Mouse (Mus musculus) common myeloid progenitor, adult 5-6 weeks (primary cell): ENCODE measurements around the gene Fntb. TPM values are rescaled to one million over a fixed set of nuclear protein-coding genes. Genes with fewer than 3 reads are reported as not detected.

Experiments used
- ATAC-seq: replicated peaks from 2 replicates; pipeline ENCODE4 v1.8.0; 2016; ENCODE audit warnings: low read depth, mild to moderate bottlenecking, moderate TSS enrichment, inconsistent platforms; ENCODE audit not compliant: poor library complexity, severe bottlenecking
- total RNA-seq: library from RNA; stranded (forward); fragments of 200-1000, 187-1606 nt; gene quantifications from 2 replicates; pipeline ENCODE4 v1.2.3, GENCODE M21; 2017

The Fntb gene
- 4.9 and 8.7 TPM in 2 replicates for total RNA-seq

GRCm38 (mm10) chr12:76765354-76765851 is at the start of gene Fntb, which contains the start of gene Churc1:
Gene Fntb (plus strand): TSS chr12:76765589.
Gene Churc1 (plus strand): TSS chr12:76765538.
- ATAC-seq, result peak; percentile 94

- ATAC-seq, result no peak
These were observed 47.0 kb upstream of the Fntb start for GRCm38 (mm10) chr12:76718384-76718783.

- no peak for ATAC-seq
These were observed 44.8 kb upstream of the Fntb start for GRCm38 (mm10) chr12:76720572-76720971.

- ATAC-seq, result no peak
These were observed 43.4 kb upstream of the Fntb start for GRCm38 (mm10) chr12:76722026-76722425.

- no peak for ATAC-seq
These were observed 37.4 kb upstream of the Fntb start for GRCm38 (mm10) chr12:76727955-76728354.

- no peak for ATAC-seq
These were observed 14.4 kb upstream of the Fntb start for GRCm38 (mm10) chr12:76750866-76751459.

GRCm38 (mm10) chr12:76752652-76753318 is 12.6 kb upstream of the Fntb start:
- ATAC-seq, result peak; percentile 63; the same call in 1 of the 2 replicates

GRCm38 (mm10) chr12:76765901-76766630 is 677 bp downstream of the Fntb start:
- ATAC-seq, result peak; percentile 3; the same call in 1 of the 2 replicates

- ATAC-seq, result no peak
These were observed 5.6 kb downstream of the Fntb start for GRCm38 (mm10) chr12:76770841-76771500.

GRCm38 (mm10) chr12:76771540-76771939 is 6.2 kb downstream of the Fntb start:
- ATAC-seq, result no peak

- no peak for ATAC-seq
These were observed 9.3 kb downstream of the Fntb start for GRCm38 (mm10) chr12:76774652-76775051.

- no peak for ATAC-seq
These were observed 9.7 kb downstream of the Fntb start for GRCm38 (mm10) chr12:76775132-76775531.

- no peak for ATAC-seq
These were observed 11.5 kb downstream of the Fntb start for GRCm38 (mm10) chr12:76776898-76777297.

- ATAC-seq, result no peak
These were observed 12.5 kb downstream of the Fntb start for GRCm38 (mm10) chr12:76777845-76778244.

GRCm38 (mm10) chr12:76778305-76779083 is 13.1 kb downstream of the Fntb start:
- no peak for ATAC-seq

- no peak for ATAC-seq
These were observed 14.6 kb downstream of the Fntb start for GRCm38 (mm10) chr12:76779951-76780350.

- no peak for ATAC-seq
These were observed 15.5 kb downstream of the Fntb start for GRCm38 (mm10) chr12:76780639-76781468.

- no peak for ATAC-seq
These were observed 18.7 kb downstream of the Fntb start for GRCm38 (mm10) chr12:76784056-76784619.
